Mouse (Mus musculus) colon, adult 2 months (tissue): Measurements from ENCODE around the gene Tarm1. TPM values are rescaled to one million over a fixed set of nuclear protein-coding genes. Genes with fewer than 3 reads are reported as not detected.

Source experiments
- polyA plus RNA-seq: library from polyadenylated mRNA; depleted of rRNA; stranded (reverse); fragments of >200 nt; gene quantifications from 2 replicates; pipeline ENCODE4 v1.2.3, GENCODE M21; 2012; rRNA removed

Tarm1 gene
- 0.07 TPM in 1 of 2 replicates, not detected in the other for polyA plus RNA-seq

GRCm38 (mm10) chr7:3502439-3502838, at the start of gene Tarm1:
Gene Tarm1 (minus strand): TSS chr7:3502624.

Other genes starting within 250 kb of the Tarm1 start
- gene Myadm, start 213.5 kb downstream of the Tarm1 start, polyA plus RNA-seq = 262 and 388 TPM in 2 replicates
- gene Prkcg, start 213.4 kb downstream of the Tarm1 start, polyA plus RNA-seq = 1.3 and 2.1 TPM in 2 replicates
- 8.2 and 12.7 TPM in 2 replicates for gene Cacng7, start 169.7 kb downstream of the Tarm1 start, polyA plus RNA-seq
- 0.13 and 0.15 TPM in 2 replicates for gene Cacng8, start 111.9 kb downstream of the Tarm1 start, polyA plus RNA-seq
- 0.14 TPM in 1 of 2 replicates, not detected in the other for gene Cacng6, start 78.4 kb downstream of the Tarm1 start, polyA plus RNA-seq
- 0.12 TPM in 1 of 2 replicates, not detected in the other for gene Oscar, start 113.5 kb upstream of the Tarm1 start, polyA plus RNA-seq
- 264 and 306 TPM in 2 replicates for gene Ndufa3, start 114.7 kb upstream of the Tarm1 start, polyA plus RNA-seq
- 4.4 and 7.8 TPM in 2 replicates for gene Tfpt, start 127.3 kb upstream of the Tarm1 start, polyA plus RNA-seq
- 20.8 and 21.0 TPM in 2 replicates for gene Prpf31, start 127.4 kb upstream of the Tarm1 start, polyA plus RNA-seq
- gene Cnot3, start 142.6 kb upstream of the Tarm1 start, polyA plus RNA-seq = 67.6 and 81.1 TPM in 2 replicates
- gene Leng1, start 163.2 kb upstream of the Tarm1 start, polyA plus RNA-seq = 4.5 and 5.2 TPM in 2 replicates
- gene Tmc4, start 174.9 kb upstream of the Tarm1 start, polyA plus RNA-seq = 360 and 471 TPM in 2 replicates
- gene Tsen34, start 190.2 kb upstream of the Tarm1 start, polyA plus RNA-seq = 114 and 116 TPM in 2 replicates
- 65.3 and 67.6 TPM in 2 replicates for gene Mboat7, start 190.9 kb upstream of the Tarm1 start, polyA plus RNA-seq
- 1,246 and 1,381 TPM in 2 replicates for gene Rps9, start 201.4 kb upstream of the Tarm1 start, polyA plus RNA-seq
- 5.3 and 5.5 TPM in 2 replicates for gene Pirb, start 217.8 kb upstream of the Tarm1 start, polyA plus RNA-seq